Mouse (Mus musculus): ENCODE data around the gene Vmn2r114.

GRCm38 (mm10) chr17:23330657-23331056, 18.3 kb upstream of the Vmn2r114 start:
- TF ChIP-seq POLR2A (IDR thresholded peaks at IDR 0.05; ENCODE audit: borderline replicate concordance, insufficient read depth, low read length) (no peak), CTCF (IDR thresholded peaks at IDR 0.05; ENCODE audit: borderline replicate concordance, insufficient read depth, low read depth, low read length) (no peak)

Measured in cerebellum, adult 2 months (tissue).